Mouse (Mus musculus) kidney, postnatal 10 days (tissue): Measurements from ENCODE around the gene Bcl9.

Source experiments
- DNase-seq: peaks from one replicate; pipeline ENCODE4 v3.0.0; 2021; ENCODE audit warnings: mixed read lengths

Gene Bcl9

DNA sequence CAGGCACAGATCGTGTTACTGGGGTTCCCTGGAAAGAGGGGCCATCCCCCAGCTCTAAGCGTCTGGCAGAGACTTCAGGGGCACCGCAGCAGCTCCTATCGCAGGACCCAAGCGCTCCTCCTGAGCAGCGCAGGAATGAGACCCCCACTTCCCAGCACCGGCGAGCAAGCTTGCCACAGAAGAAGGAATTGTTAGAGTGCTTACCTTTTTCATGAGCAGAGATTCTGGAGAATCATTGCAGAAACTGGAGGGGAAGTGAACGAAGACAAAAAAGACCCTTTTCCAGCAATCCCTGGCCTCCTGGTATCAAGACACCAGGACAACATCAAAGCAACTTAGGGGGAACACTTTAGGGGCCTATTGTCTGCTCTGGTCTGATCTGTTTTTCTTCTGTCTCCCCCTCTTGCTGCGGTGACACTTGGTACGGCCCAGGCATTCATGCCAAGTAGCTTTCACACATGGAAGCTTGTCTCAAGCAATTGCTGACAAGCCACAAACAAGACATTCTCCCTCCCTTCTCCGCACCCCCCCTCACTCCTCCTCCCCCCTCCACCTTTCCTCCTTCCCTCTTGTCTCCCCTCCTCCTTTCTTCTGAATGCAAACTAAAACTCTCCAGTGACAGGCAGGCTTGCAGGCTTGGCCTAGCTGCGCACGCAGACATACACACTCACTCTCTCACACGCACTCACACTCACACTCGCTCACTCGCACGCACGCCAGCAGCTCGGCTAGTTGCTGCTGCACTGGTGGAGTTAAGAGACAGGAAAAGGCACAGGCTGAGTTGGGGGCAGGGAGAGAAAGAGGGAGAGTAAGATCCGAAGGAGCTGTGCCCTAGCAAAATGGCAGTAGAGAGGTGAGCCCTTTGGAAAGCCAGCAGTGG, at the start of gene Bcl9:
Gene Bcl9, minus strand, starts transcription at position 365 of the 880 bp plus-strand sequence.
- DNase-seq, result peak; percentile 90

DNA sequence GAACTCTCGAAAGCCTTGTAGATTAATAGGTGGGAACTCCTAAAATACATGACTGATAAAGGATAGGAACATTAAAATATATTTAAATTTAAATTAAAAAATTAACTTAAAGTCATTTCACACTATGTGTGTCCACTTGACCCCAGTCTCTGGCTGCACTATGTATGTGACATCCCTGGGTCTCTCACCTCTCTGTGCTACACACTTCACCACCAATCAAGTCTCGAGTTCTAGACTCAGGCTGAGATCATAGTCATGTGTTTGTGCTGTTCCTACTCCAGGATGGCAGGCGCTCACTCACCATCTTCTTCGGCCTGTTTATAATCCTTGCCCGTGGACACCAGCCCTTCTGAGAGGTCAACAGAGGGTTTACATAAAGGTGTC, 41.5 kb upstream of the Bcl9 start:
- DNase-seq, result no peak

DNA sequence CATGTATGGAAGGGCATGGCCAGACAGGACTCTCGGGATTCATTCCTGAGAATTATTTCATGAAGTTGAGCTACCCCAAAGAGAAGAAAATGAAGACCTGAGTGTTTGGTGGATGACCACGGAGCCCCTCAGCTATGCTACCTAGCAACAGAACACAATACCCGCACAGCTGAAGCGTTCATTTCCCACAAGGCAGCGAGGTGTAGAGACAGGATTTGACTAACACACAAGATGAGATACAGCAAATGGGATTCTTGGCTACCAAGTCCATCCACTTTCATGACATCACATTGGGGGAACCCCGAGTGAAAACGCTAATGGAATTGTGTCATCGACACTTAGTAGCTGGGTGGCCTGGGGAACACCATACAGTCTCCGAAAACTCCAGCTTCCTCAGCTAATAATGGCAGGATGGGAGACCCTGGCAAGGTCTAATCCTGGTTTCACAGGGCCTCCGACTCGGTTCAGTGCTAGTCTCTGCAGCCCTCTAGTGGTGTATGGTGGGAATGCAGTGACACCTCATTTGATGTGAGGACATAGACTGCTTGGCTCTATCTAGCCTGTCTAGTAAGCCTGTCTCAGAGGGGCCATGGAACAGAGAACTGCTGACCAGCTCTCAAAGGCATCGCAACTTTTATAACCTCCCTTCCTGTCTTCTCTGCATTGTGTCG, 40.9 kb upstream of the Bcl9 start:
- peak; percentile 95 for DNase-seq

DNA sequence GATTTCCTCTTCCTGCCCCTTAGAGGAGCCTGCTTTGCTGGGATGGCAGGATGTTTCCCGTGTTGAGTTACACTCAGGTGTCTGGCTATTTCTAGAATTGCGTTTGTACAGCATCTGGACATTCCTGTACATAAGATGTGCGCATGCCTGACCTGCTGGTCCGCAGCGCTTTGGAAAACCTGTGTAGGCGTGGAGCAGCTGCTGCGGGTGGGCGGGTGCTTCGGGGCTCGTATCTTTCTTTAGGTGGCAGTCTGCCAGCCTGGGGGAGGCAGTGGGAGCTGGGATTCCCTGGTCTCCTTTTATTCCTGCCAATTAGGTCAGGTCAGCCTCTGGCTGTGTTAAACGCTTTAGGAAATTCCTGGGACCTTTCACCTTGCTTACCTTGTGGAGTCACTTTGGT, 39.6 kb upstream of the Bcl9 start:
- peak; percentile 71 for DNase-seq

DNA sequence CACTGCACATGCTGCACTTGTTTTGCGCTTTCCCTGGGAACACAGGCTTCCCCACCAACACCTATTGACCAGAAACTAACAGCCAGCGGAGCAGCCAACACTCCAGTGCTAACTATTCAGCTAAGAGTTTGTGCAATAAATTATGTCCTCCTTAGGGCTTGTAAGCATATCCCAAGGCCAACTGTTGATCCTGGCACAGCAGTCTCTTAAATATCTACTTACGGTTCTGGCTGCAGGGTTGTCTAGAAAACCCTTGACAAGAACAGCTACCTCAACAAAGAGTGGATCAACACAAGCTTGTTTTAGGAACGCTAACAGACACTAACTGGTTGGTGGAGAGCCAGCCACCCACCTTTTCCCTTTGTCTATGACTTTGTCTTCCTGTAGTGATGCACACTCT, 38.6 kb upstream of the Bcl9 start:
- no peak for DNase-seq

DNA sequence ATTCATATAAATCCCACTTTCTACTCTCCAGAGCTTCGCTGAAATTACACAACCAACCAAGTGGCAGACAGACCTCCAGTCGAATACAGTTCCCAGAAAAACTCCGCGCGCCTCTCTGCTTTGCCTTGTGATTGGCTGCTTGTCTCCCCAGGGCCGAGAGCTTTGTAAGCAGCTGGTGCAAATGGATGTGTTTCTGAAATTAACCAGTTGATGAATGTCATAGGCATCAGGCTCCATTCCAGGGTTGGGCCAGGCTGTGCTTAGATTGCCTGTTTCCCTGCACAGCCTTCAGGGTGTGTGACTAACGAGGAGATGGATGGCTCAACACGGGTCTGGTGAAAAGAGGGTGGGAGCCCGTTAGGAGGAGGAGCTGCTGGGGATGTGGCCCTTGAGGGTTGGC, 36.9 kb upstream of the Bcl9 start:
- no peak for DNase-seq

DNA sequence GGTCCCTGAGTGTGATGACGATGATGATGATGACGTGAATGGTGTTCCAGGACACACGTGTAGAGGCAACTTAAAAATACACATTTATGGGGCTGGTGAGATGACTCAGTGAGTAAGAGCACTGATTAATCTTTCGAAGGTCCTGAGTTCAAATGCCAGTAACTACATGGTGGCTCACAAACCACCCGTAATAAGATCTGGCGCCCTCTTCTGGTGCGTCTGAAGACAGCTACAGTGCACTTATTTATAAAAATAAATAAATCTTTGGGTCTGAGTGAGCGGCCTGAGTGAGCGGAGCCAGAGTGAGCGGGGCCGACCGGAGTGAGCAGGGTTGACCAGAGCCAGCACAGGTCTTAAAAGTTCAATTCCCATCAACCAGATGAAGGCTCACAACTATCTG, 34.5 kb upstream of the Bcl9 start:
- DNase-seq, result peak; percentile 53

DNA sequence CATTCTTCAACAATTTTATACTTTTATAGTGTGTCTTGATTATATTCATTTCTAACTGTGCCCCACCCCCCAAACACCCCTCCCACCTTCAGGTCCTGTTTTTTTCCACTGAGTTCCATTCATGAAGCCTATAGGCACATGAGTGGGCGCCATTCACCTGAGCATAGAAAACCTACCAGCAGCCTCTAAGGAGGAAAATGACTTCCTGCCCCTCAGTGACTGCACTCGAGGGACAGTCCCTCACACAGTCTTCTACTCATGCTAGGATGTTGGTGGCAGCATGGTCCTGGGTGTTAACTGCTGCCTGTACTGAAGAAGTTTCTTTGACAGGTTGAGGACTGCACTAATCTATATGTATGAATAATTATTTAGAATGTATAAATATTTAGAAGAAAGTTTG, 30.1 kb upstream of the Bcl9 start:
- DNase-seq, result no peak

DNA sequence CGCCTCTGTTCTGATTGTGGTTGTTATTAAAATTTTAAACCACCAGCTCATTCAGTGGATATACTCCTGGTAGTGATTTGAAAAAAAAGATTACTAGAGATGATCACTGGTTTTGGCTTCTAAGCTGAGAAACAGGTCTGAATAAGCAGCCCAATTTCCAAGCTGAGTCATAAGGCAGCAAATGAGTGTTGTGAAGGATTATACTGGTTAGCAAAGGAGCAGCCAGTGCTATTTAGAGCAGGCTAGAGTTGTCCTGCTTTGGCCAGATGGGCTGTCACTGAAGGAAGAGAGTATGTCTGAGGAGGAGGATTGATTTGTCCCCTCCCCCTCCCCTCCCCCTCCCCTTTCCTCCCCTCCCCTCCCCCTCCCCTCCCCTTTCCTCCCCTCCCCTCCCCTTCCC, 29.6 kb upstream of the Bcl9 start:
- no peak for DNase-seq

DNA sequence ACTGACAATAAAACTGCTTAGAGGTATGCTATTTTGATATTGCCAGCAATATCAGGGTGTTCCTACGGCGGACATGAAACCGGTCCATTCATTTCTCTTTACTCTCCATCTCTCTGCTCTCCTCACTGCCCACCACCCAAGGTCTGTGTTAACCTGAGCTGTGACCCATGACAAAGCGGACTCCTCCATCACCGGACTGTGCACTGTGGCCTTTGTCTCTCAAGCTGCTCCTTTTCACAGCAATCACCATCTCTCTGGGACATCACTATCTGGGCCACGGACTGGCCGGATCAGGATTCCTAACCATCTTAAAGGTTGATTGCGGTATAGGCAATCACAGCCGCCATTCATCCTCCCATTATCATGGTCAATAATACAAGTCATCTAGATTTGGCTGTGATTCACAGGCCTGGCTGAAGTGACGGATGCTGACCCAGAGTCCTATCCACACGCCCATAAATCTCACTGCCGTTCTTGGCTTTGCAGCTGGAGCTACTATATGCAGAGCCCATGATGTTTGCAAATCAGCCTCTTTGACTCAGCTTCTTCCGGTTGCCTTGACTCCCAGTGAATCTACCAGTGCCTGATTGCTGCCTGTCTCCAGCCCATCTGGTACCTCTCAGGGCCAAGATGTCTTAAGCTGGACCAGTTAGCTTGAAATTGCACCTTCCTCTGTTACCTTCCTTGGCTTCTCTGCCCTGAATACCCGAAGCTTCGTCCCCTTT, 28.1 kb upstream of the Bcl9 start:
- peak; percentile 34 for DNase-seq

DNA sequence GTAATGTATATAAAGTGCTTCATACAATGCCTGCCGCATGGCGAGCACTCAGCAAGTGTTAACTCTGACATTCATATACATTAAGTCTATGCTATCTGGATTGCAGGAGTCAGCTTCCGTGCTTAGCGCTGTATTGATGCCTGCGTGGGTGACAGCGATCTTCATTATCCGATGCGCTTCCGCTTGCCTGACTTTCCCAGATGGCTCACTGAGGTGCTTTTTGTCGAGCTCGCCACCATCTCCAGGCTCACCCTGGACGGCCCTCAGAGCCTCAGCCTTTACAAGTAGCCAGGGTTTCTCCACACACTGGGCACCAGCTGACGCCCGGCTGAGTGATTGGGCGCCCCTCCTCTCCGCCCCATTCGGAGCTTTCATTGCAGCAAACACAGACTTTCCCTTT, 26.3 kb upstream of the Bcl9 start:
- no peak for DNase-seq

DNA sequence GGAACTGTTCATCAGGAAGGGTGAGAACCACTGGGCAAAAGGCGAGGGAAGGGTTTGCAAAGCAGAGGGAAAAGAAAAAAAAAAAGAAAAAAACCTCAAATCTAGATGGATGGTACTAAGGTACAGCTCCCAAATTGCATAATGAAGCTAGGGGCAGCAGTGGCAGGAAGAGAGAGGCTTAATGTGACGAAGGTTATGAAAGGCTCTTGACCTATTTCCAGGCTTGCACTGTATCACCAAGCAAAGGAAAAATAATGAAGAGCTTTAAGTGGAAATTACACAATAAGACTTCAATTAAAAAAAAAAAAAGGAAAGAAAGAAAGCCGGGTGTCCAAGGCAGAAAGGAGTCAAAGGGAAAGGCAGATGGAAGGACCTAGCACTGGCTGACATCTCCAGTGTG, 19.6 kb upstream of the Bcl9 start:
- no peak for DNase-seq

DNA sequence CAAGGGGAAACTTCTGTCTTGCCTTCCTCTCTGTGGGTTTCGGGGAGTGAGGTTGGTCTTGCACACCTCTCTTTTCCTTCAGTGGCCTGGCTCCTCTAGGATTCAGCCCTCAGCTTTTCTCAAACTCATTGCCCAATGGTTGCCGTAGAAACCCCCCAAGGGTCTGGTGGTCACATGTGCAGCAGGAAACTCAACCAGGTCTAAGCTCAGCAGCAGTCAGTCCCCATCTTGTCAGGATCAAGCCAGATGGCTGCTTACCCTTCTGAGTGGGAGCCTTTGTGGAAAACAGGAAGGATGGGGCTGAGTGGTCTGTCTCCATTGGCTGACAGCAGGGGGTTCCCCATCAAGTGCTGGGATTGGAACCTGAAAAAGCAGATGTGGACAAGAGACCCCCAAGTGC, 15.7 kb upstream of the Bcl9 start:
- DNase-seq, result no peak

DNA sequence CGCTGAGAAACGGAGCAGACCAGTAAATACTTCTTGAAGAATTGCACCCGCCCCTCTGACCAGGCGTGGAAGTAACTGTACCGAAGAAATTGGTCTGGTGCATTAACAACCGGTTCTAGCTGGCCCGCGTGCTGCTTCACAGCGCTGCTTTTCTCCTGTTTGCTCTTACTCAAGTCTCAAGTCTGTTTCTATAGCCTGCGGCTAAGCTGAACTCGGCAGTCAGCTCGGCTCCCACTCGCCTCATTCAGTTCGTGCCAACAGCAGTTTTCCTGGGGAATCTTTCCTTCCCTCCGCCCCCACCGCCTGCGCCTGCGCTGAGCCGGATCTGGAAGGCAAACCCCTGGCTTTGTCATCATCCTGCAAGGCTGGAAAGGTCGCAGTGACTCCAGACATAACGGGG, 14.3 kb upstream of the Bcl9 start:
- DNase-seq, result peak; percentile 80

DNA sequence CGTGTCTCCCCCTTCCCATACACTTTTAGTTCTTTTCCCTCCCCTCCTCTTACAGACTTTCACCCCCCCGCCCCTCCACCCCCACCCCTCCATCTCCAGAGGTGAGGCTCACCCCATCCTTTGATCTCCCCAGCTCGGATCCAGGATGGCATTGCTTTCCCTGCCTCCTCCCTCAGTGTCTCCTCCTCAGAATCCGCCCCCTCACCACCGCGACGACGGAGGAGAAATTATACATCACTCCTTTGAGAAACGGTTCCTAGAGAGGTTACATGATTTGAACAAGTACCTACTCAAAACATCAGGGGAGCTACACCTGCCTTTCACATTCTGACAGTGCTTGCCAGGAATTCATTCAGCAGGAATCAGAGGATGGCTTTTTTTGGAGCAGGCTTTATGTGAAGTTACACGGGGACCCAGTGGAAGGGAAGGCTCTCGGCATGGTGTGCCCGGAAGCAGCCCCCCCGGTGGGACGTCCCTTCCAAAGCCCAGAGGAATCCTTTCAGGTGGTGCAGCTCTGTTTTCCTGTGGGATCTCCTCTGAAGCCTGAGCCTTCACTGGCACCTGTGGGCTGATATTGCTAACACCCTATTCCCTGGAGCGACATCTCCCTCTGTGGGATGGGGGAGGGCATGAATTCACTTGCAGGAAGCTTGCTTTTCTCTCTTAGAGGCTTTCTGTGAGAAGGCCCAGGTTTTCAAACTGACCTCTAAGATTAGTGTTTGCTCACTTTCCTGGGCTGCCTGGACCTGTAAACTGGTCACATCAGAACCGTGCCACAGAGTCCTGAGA, 12.2 kb upstream of the Bcl9 start:
- DNase-seq, result peak; percentile 35

DNA sequence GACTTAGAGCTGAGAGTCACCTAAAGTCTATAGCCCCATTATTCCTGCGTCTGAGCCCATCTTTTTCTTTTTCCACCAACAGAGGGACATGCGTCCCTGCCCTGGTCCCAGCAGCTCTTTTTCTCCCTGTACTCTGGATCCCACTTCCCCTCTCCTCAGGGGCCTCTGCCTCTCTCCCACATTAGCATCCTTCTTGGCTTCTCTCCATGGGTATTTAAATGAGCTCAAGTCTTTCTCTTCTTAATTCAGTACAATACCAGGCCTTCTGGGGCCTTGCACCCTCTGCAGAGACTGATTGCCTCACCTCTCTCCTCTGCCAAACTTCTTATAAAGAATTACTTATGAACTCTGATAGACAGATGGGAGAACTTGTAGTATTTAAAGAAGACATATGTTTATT, 10.7 kb upstream of the Bcl9 start:
- no peak for DNase-seq

DNA sequence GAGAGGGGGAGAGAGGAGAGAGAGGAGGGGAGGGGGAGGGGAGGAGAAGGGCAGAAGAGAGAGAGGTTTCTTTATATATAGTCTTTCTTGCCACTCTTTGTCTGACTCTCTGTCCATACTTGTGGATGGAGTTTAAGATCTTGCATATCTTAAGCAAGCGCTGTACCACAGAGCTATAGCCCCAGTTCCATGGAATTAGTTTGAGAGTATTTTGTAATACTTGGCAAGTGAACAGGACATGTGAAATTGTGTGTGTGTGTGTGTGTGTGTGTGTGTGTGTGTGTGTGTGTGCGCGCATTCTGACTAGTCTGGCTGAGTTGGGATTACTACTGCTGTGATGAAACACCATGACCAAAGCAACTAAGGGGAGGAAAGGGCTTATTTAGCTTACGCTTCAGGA, 8.2 kb upstream of the Bcl9 start:
- no peak for DNase-seq

DNA sequence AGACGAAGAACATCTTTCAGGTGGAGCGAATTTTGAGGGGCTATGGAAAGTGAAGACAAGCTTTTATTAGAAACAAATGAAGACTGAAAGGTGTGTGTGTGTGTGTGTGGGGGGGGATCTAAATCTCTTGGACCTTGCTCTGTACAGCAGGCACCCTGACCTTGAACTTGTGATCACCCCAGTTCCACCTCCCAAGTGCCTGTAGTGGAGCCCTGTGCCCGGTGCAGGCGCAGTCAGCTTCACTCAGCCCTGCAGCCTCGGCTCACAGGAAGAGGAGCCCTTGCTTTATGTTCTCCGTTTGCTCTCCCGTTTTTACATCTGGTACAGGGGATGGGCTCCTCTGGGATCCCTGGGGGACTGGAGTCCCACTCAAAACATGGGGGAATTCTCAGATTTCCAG, 3.9 kb upstream of the Bcl9 start:
- no peak for DNase-seq

DNA sequence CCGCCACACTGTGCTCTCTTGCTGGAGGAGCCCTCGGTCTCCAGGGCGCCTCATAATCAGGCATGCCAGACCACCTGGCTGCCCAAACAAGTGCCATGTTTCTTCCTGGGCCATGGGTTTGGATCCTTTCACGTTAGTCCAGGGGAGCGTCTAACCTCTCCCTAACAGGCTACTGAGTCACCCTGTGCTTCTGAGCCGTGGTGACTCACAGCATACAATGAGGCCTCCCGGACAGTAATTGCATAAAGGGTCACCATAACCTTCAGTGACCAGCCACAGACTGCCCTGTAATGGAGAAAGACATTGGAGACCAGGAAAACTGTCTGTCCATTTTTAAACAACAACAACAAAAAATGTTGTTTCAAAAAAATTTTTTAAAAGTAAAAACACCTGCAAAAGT, 2.7 kb upstream of the Bcl9 start:
- DNase-seq, result no peak

DNA sequence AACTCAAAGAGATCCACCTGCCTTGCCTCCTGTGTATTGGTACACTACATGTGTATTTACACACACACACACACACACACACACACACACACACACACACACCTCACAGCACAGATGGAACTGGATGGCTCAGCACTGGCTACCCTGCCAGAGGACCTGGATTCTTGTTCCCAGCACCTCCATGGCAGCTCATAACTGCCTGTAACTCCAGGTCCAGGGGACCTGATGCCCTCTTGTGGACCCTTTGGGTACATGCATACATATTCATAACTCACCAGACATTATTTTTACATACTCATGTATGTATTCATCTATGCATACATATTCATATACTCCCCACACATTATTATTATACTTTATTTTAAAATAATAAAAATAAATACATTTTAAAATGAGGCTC, 2.2 kb upstream of the Bcl9 start:
- no peak for DNase-seq

DNA sequence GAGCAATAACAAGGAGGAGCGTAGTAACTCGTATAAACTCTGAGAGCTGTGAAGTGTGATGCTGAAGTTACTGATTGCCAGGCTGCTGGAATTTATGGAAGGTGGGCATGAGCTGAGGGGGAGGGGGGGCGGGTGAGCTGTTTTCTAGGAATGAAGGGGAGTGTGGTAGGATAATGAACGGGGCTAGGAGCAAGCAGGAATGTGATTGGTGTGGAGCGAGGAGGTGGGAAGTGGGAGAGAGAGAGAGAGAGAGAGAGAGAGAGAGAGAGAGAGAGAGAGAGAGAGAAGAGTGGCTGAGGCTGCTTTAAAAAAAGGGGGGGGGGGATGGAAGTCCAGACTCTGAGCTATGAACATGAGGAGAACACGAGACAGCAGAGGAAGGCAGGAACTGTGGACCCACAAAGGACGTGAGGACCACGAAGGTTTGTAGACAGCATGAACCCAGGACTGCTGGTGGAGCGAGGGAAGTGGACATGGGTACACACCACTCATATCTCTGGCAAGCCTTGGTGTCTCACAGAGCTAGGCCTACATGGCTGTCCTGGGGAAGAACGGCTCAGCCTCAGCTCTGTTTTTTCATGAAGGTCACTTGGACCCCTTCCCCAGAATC, 1.2 kb upstream of the Bcl9 start:
- DNase-seq, result peak; percentile 48

DNA sequence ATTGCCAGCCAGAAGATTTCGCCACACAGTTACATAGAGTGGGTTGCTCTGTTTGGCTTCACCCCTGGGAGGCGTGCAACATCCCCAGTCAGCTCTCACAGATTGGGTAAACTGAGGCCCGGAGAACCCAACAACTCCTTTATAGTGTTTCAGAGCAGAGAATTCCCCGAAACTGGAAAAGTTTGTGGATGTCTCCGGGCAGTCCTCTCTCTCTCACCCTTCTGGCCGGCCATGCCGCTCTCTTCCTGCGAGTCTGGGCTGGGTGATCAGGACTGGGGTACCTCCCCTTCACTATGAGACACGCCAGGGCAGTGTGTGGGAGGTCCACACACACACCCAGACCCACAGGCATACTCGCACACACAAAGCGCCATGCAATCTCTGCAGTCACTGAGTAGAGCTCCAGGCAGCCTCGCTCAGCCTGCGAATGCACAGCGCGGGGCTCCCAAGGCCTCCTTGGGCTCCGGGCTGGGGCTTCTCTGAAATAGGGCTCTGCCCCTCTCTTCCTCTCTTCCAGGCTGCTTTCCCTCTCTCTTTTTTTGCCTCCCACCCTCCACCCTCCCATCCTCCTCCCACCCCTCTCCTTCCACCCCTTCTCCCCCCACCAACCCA, 670 bp downstream of the Bcl9 start:
- DNase-seq, result peak; percentile 70
